Mouse (Mus musculus): Measurements from ENCODE around the gene Gcgr.

DNA sequence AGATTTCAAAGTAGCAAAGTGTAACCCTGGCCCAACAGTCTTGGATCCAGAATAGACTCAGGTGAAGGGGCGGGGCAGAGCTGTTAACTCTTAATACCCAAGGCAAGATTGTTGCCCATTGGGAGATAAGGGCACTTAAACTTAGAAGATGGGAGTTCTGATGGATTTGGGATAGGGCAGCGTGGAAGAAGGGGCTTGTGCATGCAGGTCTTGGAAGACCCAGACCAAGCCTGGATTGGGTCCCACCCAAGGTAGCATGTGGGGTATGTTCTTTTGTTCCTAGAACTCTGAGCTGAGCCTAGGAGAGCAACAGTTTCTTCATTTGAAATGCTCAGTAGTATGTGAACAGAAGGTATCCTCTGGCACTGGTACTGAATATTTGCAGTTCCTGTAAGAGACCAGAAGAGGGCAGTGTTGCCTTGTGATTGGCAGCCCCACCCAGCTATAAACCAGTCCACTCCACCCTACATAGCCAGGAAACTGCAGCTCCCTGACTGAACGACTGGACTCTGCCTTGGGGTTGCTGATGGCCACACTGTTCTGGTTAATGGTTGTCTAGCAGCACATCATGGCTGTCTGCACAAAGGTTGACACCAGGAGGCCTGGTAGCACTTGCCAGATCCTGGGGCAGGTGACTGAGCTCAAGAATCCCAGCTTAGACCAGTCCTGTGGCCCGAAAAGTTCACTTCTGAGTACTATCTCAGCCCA lies 41.3 kb upstream of the Gcgr start:
- TF ChIP-seq POLR2A (IDR thresholded peaks at IDR 0.05; ENCODE audit: insufficient read depth, low read depth, low read length) (no peak), CTCF (IDR thresholded peaks at IDR 0.05; ENCODE audit: insufficient read depth, low read depth, low read length) (peak; percentile 33; the same call in 1 of the 2 replicates)

All from olfactory bulb, adult 2 months (tissue).